Mouse (Mus musculus) testis, adult 2 months (tissue): ENCODE data around the gene Igf1r. TPM values are rescaled to one million over a fixed set of nuclear protein-coding genes. Genes with fewer than 3 reads are reported as not detected.

Source experiments
- H3K27ac ChIP-seq: fragments of 200-500 bp; 2 replicates; pipeline ENCODE4 v1.5.1; 2012; ENCODE audit warnings: low read depth, low read length; ENCODE audit not compliant: control insufficient read depth, insufficient read depth
- H3K27me3 ChIP-seq: fragments of 200-500 bp; 2 replicates; pipeline ENCODE4 v1.6.1; 2012; ENCODE audit warnings: mild to moderate bottlenecking, low read length, moderate library complexity; ENCODE audit not compliant: control insufficient read depth, insufficient read depth
- H3K36me3 ChIP-seq: fragments of 200-500 bp; 2 replicates; pipeline ENCODE4 v1.6.1; 2012; ENCODE audit warnings: mild to moderate bottlenecking, low read length; ENCODE audit not compliant: control insufficient read depth, insufficient read depth
- H3K4me1 ChIP-seq: fragments of 200-500 bp; 2 replicates; pipeline ENCODE4 v1.6.1; 2012; ENCODE audit warnings: low read length; ENCODE audit not compliant: control insufficient read depth, insufficient read depth
- H3K4me3 ChIP-seq: fragments of 200-500 bp; 2 replicates; pipeline ENCODE4 v1.5.1; 2012; ENCODE audit warnings: low read depth, mild to moderate bottlenecking, low read length, moderate library complexity, mixed read lengths; ENCODE audit not compliant: control insufficient read depth
- CTCF ChIP-seq: fragments of 200-500 bp; IDR thresholded peaks from 2 replicates; pipeline ENCODE4 v1.5.1; 2012; ENCODE audit warnings: low read depth, mild to moderate bottlenecking, inconsistent platforms, low read length, moderate library complexity; ENCODE audit not compliant: control insufficient read depth, insufficient read depth, insufficient replicate concordance
- POLR2A ChIP-seq: fragments of 200-500 bp; IDR thresholded peaks from 2 replicates; pipeline ENCODE4 v1.6.1; 2012; ENCODE audit warnings: low read depth, mild to moderate bottlenecking, inconsistent platforms, low read length, moderate library complexity; ENCODE audit not compliant: control insufficient read depth
- polyA plus RNA-seq: library from polyadenylated mRNA; depleted of rRNA; stranded (reverse); fragments of >200 nt; gene quantifications from 2 replicates; pipeline ENCODE4 v1.2.3, GENCODE M21; 2012

Gene Igf1r
- polyA plus RNA-seq, 1 experiment, result 4.2 TPM

DNA sequence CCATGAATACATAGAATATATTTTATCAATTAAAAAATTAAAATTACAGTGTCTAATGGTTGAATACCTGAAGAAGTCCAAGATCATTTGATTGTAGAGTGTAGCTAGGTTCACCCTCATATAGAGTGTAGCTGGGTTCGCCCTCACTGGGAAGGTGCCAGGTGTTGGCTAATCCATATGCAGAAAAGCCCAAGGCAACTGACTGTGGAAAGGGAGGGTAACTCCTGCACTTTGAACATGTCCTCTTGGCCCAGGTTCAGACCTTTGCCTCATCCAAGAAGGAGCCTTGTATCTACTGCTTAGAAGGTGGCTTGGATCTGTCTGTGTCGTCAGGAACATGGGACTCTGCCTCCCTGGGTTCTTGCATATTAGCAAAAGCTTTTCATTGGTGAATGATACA lies 34.9 kb upstream of the Igf1r start:
- TF ChIP-seq POLR2A, result no peak
- TF ChIP-seq CTCF, result no peak

GRCm38 (mm10) chr7:67919467-67919866 lies 33.2 kb upstream of the Igf1r start:
- H3K27me3 ChIP-seq, result no peaks in the 10 kb centered on the region
- H3K36me3 ChIP-seq, result no peaks in the 10 kb centered on the region
- no peak overlapping the region for H3K27ac ChIP-seq
- no peaks in the 10 kb centered on the region for H3K4me1 ChIP-seq
- TF ChIP-seq POLR2A (no peak), CTCF (no peak)
- no peak overlapping the region for H3K4me3 ChIP-seq

More for the DNA sequence above, 34.9 kb upstream of the Igf1r start:
- Histone ChIP-seq H3K27ac (no peak overlapping the region), H3K36me3 (no peaks in the 10 kb centered on the region), H3K4me1 (no peaks in the 10 kb centered on the region), H3K4me3 (no peak overlapping the region), H3K27me3 (no peaks in the 10 kb centered on the region)

DNA sequence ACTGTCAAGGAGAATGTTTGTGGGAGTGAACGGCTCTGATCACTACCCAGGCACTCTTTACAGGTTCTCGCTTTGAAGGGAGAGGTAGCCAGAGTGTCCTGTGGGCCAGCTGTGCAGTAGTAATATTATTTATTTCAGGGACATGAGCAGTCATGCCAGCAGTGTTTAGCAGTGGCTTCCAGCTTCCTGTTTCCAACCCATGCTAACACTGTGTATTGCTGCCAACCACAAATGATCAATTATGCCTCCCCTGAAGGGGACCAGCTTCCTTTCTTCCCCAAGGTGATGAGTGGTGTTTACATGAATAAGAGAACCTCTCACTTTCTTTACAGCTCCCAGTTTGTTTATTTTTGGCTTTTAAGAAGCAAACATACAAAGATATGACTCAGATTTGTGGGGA lies 28.4 kb upstream of the Igf1r start:
- H3K36me3 ChIP-seq, result no peaks in the 10 kb centered on the region
- no peak for TF ChIP-seq CTCF
- no peak for TF ChIP-seq POLR2A
- no peaks in the 10 kb centered on the region for H3K4me1 ChIP-seq
- no peaks in the 10 kb centered on the region for H3K27me3 ChIP-seq
- H3K4me3 ChIP-seq, result no peak overlapping the region
- no peak overlapping the region for H3K27ac ChIP-seq

GRCm38 (mm10) chr7:67930132-67930531 lies 22.5 kb upstream of the Igf1r start:
- no peak overlapping the region for H3K4me3 ChIP-seq
- no peak for TF ChIP-seq CTCF
- no peak for TF ChIP-seq POLR2A
- H3K27ac ChIP-seq, result no peak overlapping the region
- H3K4me1 ChIP-seq, result peaks cover 5% of the 10 kb centered on the region
- no peaks in the 10 kb centered on the region for H3K27me3 ChIP-seq
- no peaks in the 10 kb centered on the region for H3K36me3 ChIP-seq

DNA sequence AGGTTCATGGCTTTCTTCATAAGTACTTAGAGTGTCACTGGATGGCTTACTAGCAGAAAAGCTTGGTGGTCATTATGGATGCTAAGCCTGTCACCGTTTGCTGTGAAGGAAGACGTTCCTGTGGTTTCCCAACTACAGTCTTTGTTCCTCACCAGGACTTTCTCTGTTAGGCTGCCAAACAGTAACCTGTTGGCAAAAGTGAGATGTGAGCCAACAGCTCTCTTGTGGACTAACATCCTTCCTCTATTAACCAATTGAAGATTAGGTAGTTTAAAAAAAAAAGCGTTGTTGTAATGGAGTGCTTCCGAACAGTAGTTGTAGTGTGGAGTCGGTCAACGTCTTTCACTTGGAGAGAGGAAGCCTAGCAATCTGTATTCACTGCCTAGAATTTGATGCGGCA lies 15.8 kb upstream of the Igf1r start:
- Histone ChIP-seq H3K4me3 (no peak overlapping the region), H3K27ac (no peak overlapping the region), H3K4me1 (peaks cover 5% of the 10 kb centered on the region), H3K36me3 (no peaks in the 10 kb centered on the region), H3K27me3 (no peaks in the 10 kb centered on the region)
- TF ChIP-seq CTCF (no peak), POLR2A (no peak)

GRCm38 (mm10) chr7:67943805-67944204 lies 8.8 kb upstream of the Igf1r start:
- Histone ChIP-seq H3K27me3 (no peaks in the 10 kb centered on the region), H3K4me3 (peak overlapping the region; percentile 35), H3K36me3 (no peaks in the 10 kb centered on the region), H3K4me1 (no peaks in the 10 kb centered on the region), H3K27ac (no peak overlapping the region)
- no peak for TF ChIP-seq POLR2A
- no peak for TF ChIP-seq CTCF

- peaks cover 6% of the 10 kb centered on the region for H3K4me1 ChIP-seq
- no peaks in the 10 kb centered on the region for H3K36me3 ChIP-seq
- H3K27ac ChIP-seq, result no peak overlapping the region
- TF ChIP-seq POLR2A, result no peak
- no peak for TF ChIP-seq CTCF
- H3K4me3 ChIP-seq, result no peak overlapping the region
- H3K27me3 ChIP-seq, result no peaks in the 10 kb centered on the region
These were observed 5.7 kb upstream of the Igf1r start for GRCm38 (mm10) chr7:67946901-67947300.

GRCm38 (mm10) chr7:67950346-67950814 lies 2.2 kb upstream of the Igf1r start:
- no peaks in the 10 kb centered on the region for H3K27me3 ChIP-seq
- TF ChIP-seq POLR2A, result no peak
- no peak for TF ChIP-seq CTCF
- H3K27ac ChIP-seq, result no peak overlapping the region
- H3K36me3 ChIP-seq, result no peaks in the 10 kb centered on the region
- peaks cover 15% of the 10 kb centered on the region for H3K4me1 ChIP-seq
- peak overlapping the region; percentile 84 for H3K4me3 ChIP-seq
